ENCODE assay signal across 10 mouse cellular contexts in the genomic region with DNA sequence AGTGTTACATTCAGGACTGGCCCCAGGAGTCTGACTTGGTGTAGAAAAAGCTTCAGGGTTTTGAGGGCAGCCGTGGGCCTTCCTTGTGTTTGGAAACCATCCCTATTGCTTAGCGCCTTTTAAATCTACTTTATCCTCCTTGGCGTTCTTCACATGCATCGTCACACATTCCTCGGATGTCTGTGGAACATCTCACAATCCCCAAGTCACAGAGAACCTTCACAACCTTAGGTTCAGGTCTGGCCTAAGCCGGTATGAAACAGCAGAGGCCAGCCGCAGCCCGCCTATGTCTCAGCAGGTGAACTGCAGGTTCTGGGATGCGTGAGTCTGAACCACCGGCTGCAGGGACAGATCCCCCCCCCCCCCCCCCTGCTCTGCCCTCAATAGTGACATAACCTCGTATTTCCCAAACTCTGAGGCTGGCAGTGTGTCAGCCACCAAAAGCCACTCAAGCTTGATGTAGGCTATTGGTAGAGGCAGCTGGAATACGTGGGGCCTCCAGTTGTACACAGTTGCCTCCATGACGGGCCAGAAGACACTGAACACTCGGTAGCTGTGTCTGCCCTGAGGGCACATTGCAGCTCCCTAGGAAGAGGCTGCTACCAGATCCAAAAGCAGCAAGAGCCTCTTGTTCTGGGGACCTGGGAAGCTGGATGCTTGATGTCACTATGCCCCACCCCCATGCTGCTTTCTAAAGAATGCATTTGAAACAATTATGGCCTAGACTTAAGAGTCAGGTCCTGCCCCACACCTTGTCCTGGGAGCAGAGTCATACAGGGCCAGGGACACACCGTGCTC. TPM values are rescaled to one million over a fixed set of nuclear protein-coding genes. Genes with fewer than 3 reads are reported as not detected.
DNase-seq lines count a peak whose midpoint lies in the region; ATAC-seq and TF ChIP-seq lines count a peak whose summit lies in the region.
"Had no signal": no experiment of that assay in that cellular context is flagged by ENCODE, and none has a peak within 500 bp of the region (broad histone marks: within the 10 kb centered on the region; RNA-seq: fewer than 3 reads in every experiment).

No protein-coding gene starts in this region.

- no peak for TF ChIP-seq POLR2A in heart, adult 2 months (IDR thresholded peaks at IDR 0.05; ENCODE audit: insufficient read depth, low read depth, low read length)
- no peak for TF ChIP-seq POLR2A in embryonic fibroblast, embryonic 13.5 days (IDR thresholded peaks at IDR 0.05; ENCODE audit: low read depth, low read length)

- no peaks in the 10 kb centered on the region for H3K27me3 ChIP-seq in heart, adult 2 months (ENCODE audit: control insufficient read depth, insufficient read depth, low read length)
- H3K27me3 ChIP-seq in lung, postnatal 0 days (replicated peaks; ENCODE audit: insufficient read depth, low read length), result no peaks in the 10 kb centered on the region
- no peaks in the 10 kb centered on the region for H3K27me3 ChIP-seq in stomach, embryonic 16.5 days (ENCODE audit: control insufficient read depth, insufficient read depth, low read length)

- TF ChIP-seq EP300 in heart, adult 2 months (IDR thresholded peaks at IDR 0.05; ENCODE audit: insufficient read depth, low read depth, low read length), result no peak
- TF ChIP-seq EP300 in lung, postnatal 0 days (IDR thresholded peaks at IDR 0.05), result no peak

- no peak overlapping the region for H3K4me3 ChIP-seq in heart, adult 2 months
- H3K4me3 ChIP-seq in lung, postnatal 0 days (ENCODE audit: low read depth, low read length), result no peak overlapping the region
- H3K4me3 ChIP-seq in embryonic fibroblast, embryonic 13.5 days (ENCODE audit: insufficient read depth, low read length), result no peak overlapping the region
- no peak overlapping the region for H3K4me3 ChIP-seq in stomach, embryonic 16.5 days (replicated peaks; ENCODE audit: low read length)

- H3K27ac ChIP-seq in heart, adult 2 months, result peak overlapping the region; percentile 71
- H3K27ac ChIP-seq in lung, postnatal 0 days (ENCODE audit: low read length), result peak overlapping the region; percentile 88
- peak overlapping the region; percentile 57 for H3K27ac ChIP-seq in embryonic fibroblast, embryonic 13.5 days (ENCODE audit: insufficient read depth, low read length)
- peak overlapping the region; percentile 41; the same call in 1 of the 2 replicates for H3K27ac ChIP-seq in stomach, embryonic 16.5 days (ENCODE audit: low read length)

- no peak overlapping the region for H3K4me2 ChIP-seq in lung, postnatal 0 days (replicated peaks; ENCODE audit: low read depth, low read length)
- no peak overlapping the region for H3K4me2 ChIP-seq in stomach, embryonic 16.5 days (ENCODE audit: low read depth, low read length)

- H3K9ac ChIP-seq in heart, adult 2 months (ENCODE audit: low read depth, low read length), result no peak overlapping the region
- no peak overlapping the region for H3K9ac ChIP-seq in lung, postnatal 0 days (replicated peaks; ENCODE audit: low read depth)
- H3K9ac ChIP-seq in stomach, embryonic 16.5 days (ENCODE audit: low read length), result peak overlapping the region; percentile 13; the same call in 1 of the 2 replicates

- WGBS in heart, adult 2 months, result 60% methylated on average over 15 of the region's 15 CpGs
- WGBS in lung, postnatal 0 days, result 52% methylated on average over 15 of the region's 15 CpGs
- 56% methylated on average over 15 of the region's 15 CpGs for WGBS in stomach, embryonic 16.5 days

- no peak for DNase-seq in heart, adult 2 months
- DNase-seq in heart, postnatal 4 days, result no peak
- no peak for DNase-seq in lung, postnatal 0 days (ENCODE audit: low spot score)
- DNase-seq in lung, postnatal 14 days, result no peak
- no peak for DNase-seq in testis, postnatal 14 days (ENCODE audit: low spot score)
- DNase-seq: cerebellum, adult 2 months had no signal

- intact Hi-C loops in heart, adult 2 months (cut with DNase I), result loop anchor here (1.0 to 2.0 kb wide), 2 partner anchors 8 to 46 kb away; partner anchors contain the start of gene Tfip11

- peaks cover 5% of the 10 kb centered on the region for H3K79me2 ChIP-seq in heart, adult 2 months (replicated peaks; ENCODE audit: control insufficient read depth, insufficient read depth, low read length)

- no peaks in the 10 kb centered on the region; the same call in 1 of the 2 replicates for H3K36me3 ChIP-seq in heart, adult 2 months (ENCODE audit: control insufficient read depth, insufficient read depth, low read length)
- H3K36me3 ChIP-seq in lung, postnatal 0 days (ENCODE audit: insufficient read depth, low read length), result no peaks in the 10 kb centered on the region
- no peaks in the 10 kb centered on the region for H3K36me3 ChIP-seq in stomach, embryonic 16.5 days (ENCODE audit: control insufficient read depth, insufficient read depth, low read length)

- no peak for TF ChIP-seq CTCF in heart, adult 2 months (IDR thresholded peaks at IDR 0.05)
- no peak for TF ChIP-seq CTCF in lung, postnatal 0 days (IDR thresholded peaks at IDR 0.05)
- no peak for TF ChIP-seq CTCF in embryonic fibroblast, embryonic 13.5 days (IDR thresholded peaks at IDR 0.05; ENCODE audit: borderline replicate concordance, insufficient read depth, low read length)

- H3K4me1 ChIP-seq in heart, adult 2 months (ENCODE audit: control insufficient read depth, insufficient read depth, low read length), result peaks cover 55% of the 10 kb centered on the region
- H3K4me1 ChIP-seq in lung, postnatal 0 days (ENCODE audit: insufficient read depth, low read depth, low read length), result peaks cover 3% of the 10 kb centered on the region
- H3K4me1 ChIP-seq in embryonic fibroblast, embryonic 13.5 days (ENCODE audit: control insufficient read depth, insufficient read depth, low read length), result peaks cover 25% of the 10 kb centered on the region; the same call in 1 of the 2 replicates
- peaks cover 53% of the 10 kb centered on the region for H3K4me1 ChIP-seq in stomach, embryonic 16.5 days (ENCODE audit: control insufficient read depth, insufficient read depth, low read length)

- no peak for ATAC-seq in lung, postnatal 0 days
- no peak for ATAC-seq in stomach, embryonic 16.5 days (ENCODE audit: insufficient read depth, low FRiP score)
- no peak for ATAC-seq in erythroid progenitor cell, adult 5-6 weeks (replicated peaks; ENCODE audit: low FRiP score, poor library complexity, severe bottlenecking)
- ATAC-seq: intestine, postnatal 0 days had no signal

- H3K9me3 ChIP-seq in lung, postnatal 0 days (ENCODE audit: low read length), result no peaks in the 10 kb centered on the region
- H3K9me3 ChIP-seq in stomach, embryonic 16.5 days (replicated peaks; ENCODE audit: control insufficient read depth, low read length), result no peaks in the 10 kb centered on the region

RNA-seq across cellular contexts. Expression of gene Tpst2, which starts 4.6 kb away (rescaled TPM):
- 10 to 100 TPM; 38.3 to 43.6 TPM for total RNA-seq in heart, adult 2 months (2021)
- polyA plus RNA-seq in heart, adult 2 months (2012; rRNA removed), result 36.9 and 37.7 TPM in 2 replicates
- 10 to 100 TPM; 44.4 to 45.6 TPM for total RNA-seq in heart, postnatal 4 days (2021)
- 96.8 and 106 TPM in 2 replicates for polyA plus RNA-seq in lung, postnatal 0 days (2015; fragmentation: Nextera tagmentation; extraction: Ambion mirVana)
- polyA plus RNA-seq in embryonic fibroblast, embryonic 13.5 days (2011; ENCODE audit: insufficient read length, low read depth, missing spikeins), result 39.6 and 48.3 TPM in 2 replicates
- polyA plus RNA-seq in stomach, embryonic 16.5 days (2015; fragmentation: Nextera tagmentation; extraction: Ambion mirVana), result 40.0 and 43.0 TPM in 2 replicates
- total RNA-seq in erythroid progenitor cell, adult 5-6 weeks (2015; ENCODE audit: low replicate concordance), result 3.4 and 6.5 TPM in 2 replicates
- 5.8 and 19.2 TPM in 2 replicates for total RNA-seq in erythroid progenitor cell, adult 5-6 weeks (2017; ENCODE audit: low replicate concordance)

RNA-seq across cellular contexts. Expression of gene Crybb1, which starts 25.4 kb away (rescaled TPM):
- total RNA-seq in heart, adult 2 months (2021), result 1 to 10 TPM; 1.5 to 3.3 TPM
- 2.1 and 2.3 TPM in 2 replicates for polyA plus RNA-seq in heart, adult 2 months (2012; rRNA removed)
- not detected for total RNA-seq in heart, postnatal 4 days (2021)
- polyA plus RNA-seq in lung, postnatal 0 days (2015; fragmentation: Nextera tagmentation; extraction: Ambion mirVana), result 1.4 and 1.7 TPM in 2 replicates
- polyA plus RNA-seq in embryonic fibroblast, embryonic 13.5 days (2011; ENCODE audit: insufficient read length, low read depth, missing spikeins), result not detected in 2 replicates
- 4.0 and 4.1 TPM in 2 replicates for polyA plus RNA-seq in stomach, embryonic 16.5 days (2015; fragmentation: Nextera tagmentation; extraction: Ambion mirVana)
- not detected in 2 replicates for total RNA-seq in erythroid progenitor cell, adult 5-6 weeks (2015; ENCODE audit: low replicate concordance)
- not detected in 2 replicates for total RNA-seq in erythroid progenitor cell, adult 5-6 weeks (2017; ENCODE audit: low replicate concordance)

RNA-seq across cellular contexts. Expression of gene Cryba4, which starts 28.7 kb away (rescaled TPM):
- total RNA-seq in heart, adult 2 months (2021), result 1 to 10 TPM; 5.3 to 7.1 TPM
- polyA plus RNA-seq in heart, adult 2 months (2012; rRNA removed), result 14.4 and 33.8 TPM in 2 replicates
- total RNA-seq in heart, postnatal 4 days (2021), result 1 to 10 TPM; 1.7 to 2.3 TPM
- polyA plus RNA-seq in lung, postnatal 0 days (2015; fragmentation: Nextera tagmentation; extraction: Ambion mirVana), result 0.87 and 1.5 TPM in 2 replicates
- not detected in 2 replicates for polyA plus RNA-seq in embryonic fibroblast, embryonic 13.5 days (2011; ENCODE audit: insufficient read length, low read depth, missing spikeins)
- 1.6 and 1.9 TPM in 2 replicates for polyA plus RNA-seq in stomach, embryonic 16.5 days (2015; fragmentation: Nextera tagmentation; extraction: Ambion mirVana)
- total RNA-seq in erythroid progenitor cell, adult 5-6 weeks (2015; ENCODE audit: low replicate concordance), result not detected in 2 replicates
- not detected in 2 replicates for total RNA-seq in erythroid progenitor cell, adult 5-6 weeks (2017; ENCODE audit: low replicate concordance)

RNA-seq across cellular contexts. Expression of gene Tfip11, which starts 45.1 kb away (rescaled TPM):
- total RNA-seq in heart, adult 2 months (2021), result 10 to 100 TPM; 17.6 to 19.4 TPM
- 16.0 and 18.5 TPM in 2 replicates for polyA plus RNA-seq in heart, adult 2 months (2012; rRNA removed)
- 10 to 100 TPM; 20.3 to 20.5 TPM for total RNA-seq in heart, postnatal 4 days (2021)
- 16.0 and 16.7 TPM in 2 replicates for polyA plus RNA-seq in lung, postnatal 0 days (2015; fragmentation: Nextera tagmentation; extraction: Ambion mirVana)
- 15.6 and 21.8 TPM in 2 replicates for polyA plus RNA-seq in embryonic fibroblast, embryonic 13.5 days (2011; ENCODE audit: insufficient read length, low read depth, missing spikeins)
- polyA plus RNA-seq in stomach, embryonic 16.5 days (2015; fragmentation: Nextera tagmentation; extraction: Ambion mirVana), result 27.6 and 28.0 TPM in 2 replicates
- total RNA-seq in erythroid progenitor cell, adult 5-6 weeks (2015; ENCODE audit: low replicate concordance), result 6.3 and 8.6 TPM in 2 replicates
- total RNA-seq in erythroid progenitor cell, adult 5-6 weeks (2017; ENCODE audit: low replicate concordance), result 10.5 and 25.9 TPM in 2 replicates
